Mouse (Mus musculus) hindbrain, embryonic 12.5 days (tissue): ENCODE data around the gene Hsd3b4. TPM values are rescaled to one million over a fixed set of nuclear protein-coding genes. Genes with fewer than 3 reads are reported as not detected.
"Not testable (repeated sequence)": the region's sequence is repeated elsewhere in the genome, so short reads cannot be mapped to it uniquely, and the experiment has no call there.

ENCODE experiments used
- ATAC-seq: fragments of 200-750 bp; cut with Nextera tagmentation; 2 replicates; pipeline ENCODE4 v1.8.0; 2017; ENCODE audit warnings: moderate TSS enrichment; ENCODE audit not compliant: low FRiP score
- H3K27ac ChIP-seq: fragments of 300-500 bp; sonication (generic); 2 replicates; pipeline ENCODE4 v1.5.1; 2016; ENCODE audit warnings: mild to moderate bottlenecking
- H3K27me3 ChIP-seq: fragments of 300-500 bp; sonication (generic); 2 replicates; pipeline ENCODE4 v1.6.1; 2016; ENCODE audit warnings: mild to moderate bottlenecking
- H3K36me3 ChIP-seq: fragments of 300-500 bp; sonication (generic); 2 replicates; pipeline ENCODE4 v1.6.1; 2016; ENCODE audit warnings: mild to moderate bottlenecking
- H3K4me1 ChIP-seq: fragments of 300-500 bp; sonication (generic); 2 replicates; pipeline ENCODE4 v1.6.1; 2016
- H3K4me2 ChIP-seq: fragments of 300-500 bp; sonication (generic); replicated peaks from 2 replicates; pipeline ENCODE4 v1.6.1; 2016; ENCODE audit warnings: mild to moderate bottlenecking
- H3K4me3 ChIP-seq: fragments of 300-500 bp; sonication (generic); 2 replicates; pipeline ENCODE4 v1.5.1; 2016; ENCODE audit warnings: mild to moderate bottlenecking
- H3K9ac ChIP-seq: fragments of 300-500 bp; sonication (generic); 2 replicates; pipeline ENCODE4 v1.6.1; 2016; ENCODE audit warnings: mild to moderate bottlenecking, moderate library complexity
- H3K9me3 ChIP-seq: fragments of 300-500 bp; sonication (generic); replicated peaks from 2 replicates; pipeline ENCODE4 v1.6.1; 2016; ENCODE audit warnings: mild to moderate bottlenecking
- WGBS: fragments of 180-500 bp; shearing (Covaris S2); methylation state at CpG from one replicate; pipeline ENCODE4 v1.1.7; 2016; 5-methylcytosine and 5-hydroxymethylcytosine counted together
- polyA plus RNA-seq: library from polyadenylated mRNA; unstranded; fragments of >200 nt; fragmentation: Nextera tagmentation; extraction: Ambion mirVana; gene quantifications from 2 replicates; pipeline ENCODE4 v1.2.1, GENCODE M21; 2016

The Hsd3b4 gene
- polyA plus RNA-seq, 1 experiment from 2014 or later = not detected

DNA sequence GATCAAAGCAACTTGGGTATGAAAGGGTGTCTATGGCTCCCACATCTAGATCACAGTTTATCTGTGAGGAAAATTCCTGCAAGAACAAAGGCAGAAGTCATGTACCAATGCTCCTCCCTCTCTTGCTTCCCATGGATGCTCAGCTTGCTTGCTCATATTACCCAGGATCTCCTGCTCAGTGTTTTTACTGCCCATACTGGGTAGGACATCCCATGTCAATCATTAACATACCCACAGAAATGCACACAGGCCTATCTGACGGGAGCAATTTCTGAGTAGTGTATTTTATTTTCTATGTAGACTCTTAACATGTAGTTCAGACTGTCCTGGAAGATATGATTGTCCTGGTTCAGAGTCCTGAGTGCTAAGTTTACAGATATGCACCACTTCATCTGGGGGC is 39.3 kb downstream of the Hsd3b4 start:
- H3K27ac ChIP-seq, H3K4me3 ChIP-seq, H3K9me3 ChIP-seq, ATAC-seq, H3K9ac ChIP-seq, H3K27me3 ChIP-seq, H3K4me2 ChIP-seq, H3K36me3 ChIP-seq, H3K4me1 ChIP-seq: not testable (repeated sequence)
- no CpG with 5 or more reads among the region's 1 CpGs for whole genome bisulfite sequencing

GRCm38 (mm10) chr3:98469323-98469722 is 41.0 kb downstream of the Hsd3b4 start:
- H3K4me1 ChIP-seq, H3K27ac ChIP-seq, H3K9me3 ChIP-seq, H3K4me2 ChIP-seq, H3K9ac ChIP-seq, ATAC-seq, H3K4me3 ChIP-seq, H3K36me3 ChIP-seq, H3K27me3 ChIP-seq: not testable (repeated sequence)
- 63% methylated on average over 1 of the region's 2 CpGs for WGBS

- WGBS = 40% methylated on average over 1 of the region's 1 CpGs
- not testable (repeated sequence) for H3K9ac ChIP-seq, H3K36me3 ChIP-seq, H3K4me2 ChIP-seq, H3K9me3 ChIP-seq, H3K4me3 ChIP-seq, H3K27me3 ChIP-seq, H3K4me1 ChIP-seq, ATAC-seq, H3K27ac ChIP-seq
Observed at GRCm38 (mm10) chr3:98457026-98457425, 53.3 kb downstream of the Hsd3b4 start, which contains the start of gene Gm4450. Gene Gm4450 (minus strand): TSS chr3:98457126.

DNA sequence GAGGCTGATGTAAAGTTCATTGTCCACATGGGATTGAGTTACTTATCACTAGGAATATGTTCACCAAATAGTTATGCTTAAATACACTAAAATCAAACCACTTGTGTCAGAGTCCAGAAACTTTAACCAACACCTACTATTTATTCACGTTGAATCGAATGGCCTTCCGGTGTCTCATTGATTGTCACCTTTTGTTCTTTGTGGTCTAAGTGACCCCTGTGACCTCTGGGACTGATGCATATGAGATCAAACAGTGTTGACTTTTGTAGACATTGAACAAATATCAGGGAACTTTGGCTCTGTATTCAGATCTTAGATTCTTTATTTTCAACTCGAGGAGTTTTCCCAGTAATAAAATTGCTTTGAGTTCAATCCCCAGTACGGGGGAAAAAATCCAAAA is 56.5 kb downstream of the Hsd3b4 start:
- not testable (repeated sequence) for H3K27ac ChIP-seq

More for the DNA sequence above, 56.5 kb downstream of the Hsd3b4 start:
- ATAC-seq, H3K4me3 ChIP-seq, H3K4me1 ChIP-seq, H3K36me3 ChIP-seq, H3K27me3 ChIP-seq, H3K9ac ChIP-seq, H3K4me2 ChIP-seq, H3K9me3 ChIP-seq: not testable (repeated sequence)
- 59% methylated on average over 5 of the region's 5 CpGs for WGBS

Other genes starting within 250 kb of the Hsd3b4 start
- gene Hmgcs2, start 230.1 kb downstream of the Hsd3b4 start, polyA plus RNA-seq = 4.0 and 5.6 TPM in 2 replicates
- 201 and 240 TPM in 2 replicates for gene Phgdh, start 170.5 kb downstream of the Hsd3b4 start, polyA plus RNA-seq
- 9.7 and 12.0 TPM in 2 replicates for gene Zfp697, start 128.1 kb downstream of the Hsd3b4 start, polyA plus RNA-seq
- 0.13 TPM in 1 of 2 replicates, not detected in the other for gene Gm4450, start 53.4 kb downstream of the Hsd3b4 start, polyA plus RNA-seq
- gene Gm10681, start 78.3 kb upstream of the Hsd3b4 start, polyA plus RNA-seq = not detected in 2 replicates
- gene Hsd3b5, start 119.7 kb upstream of the Hsd3b4 start, polyA plus RNA-seq = not detected in 2 replicates
- gene Hsd3b2, start 214.0 kb upstream of the Hsd3b4 start, polyA plus RNA-seq = not detected in 2 replicates